Comparison of ENCODE assay signal across 12 mouse cellular contexts in the genomic region with DNA sequence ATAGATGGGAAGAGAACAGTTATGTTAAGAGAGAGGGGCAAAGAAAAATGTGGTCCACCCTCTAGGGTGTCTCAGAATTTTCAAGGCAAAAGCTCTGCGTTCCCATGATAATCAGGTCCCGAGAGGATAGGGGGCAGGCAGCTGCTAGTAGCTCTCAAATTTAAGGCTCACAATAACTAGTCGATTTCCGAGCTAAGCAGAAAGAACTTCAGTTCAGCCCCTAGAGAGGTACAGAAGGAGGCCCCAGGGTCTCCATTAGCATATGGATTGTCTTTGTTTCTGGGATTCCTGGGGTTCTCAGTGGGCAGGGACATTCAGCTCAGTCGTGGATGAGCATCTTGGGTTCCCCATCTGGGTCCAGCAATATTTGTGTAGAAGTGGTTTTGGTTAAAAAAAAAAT.
"Had no signal": no experiment of that assay in that cellular context is flagged by ENCODE, and none has a peak within 500 bp of the region (broad histone marks: within the 10 kb centered on the region; RNA-seq: fewer than 3 reads in every experiment).

No protein-coding gene starts in this region.

- H3K4me3 ChIP-seq: left cerebral cortex, adult 2 months; limb, embryonic 10.5 days; liver, embryonic 15.5 days; stomach, embryonic 15.5 days had no signal

- H3K36me3 ChIP-seq: limb, embryonic 10.5 days; liver, embryonic 15.5 days; stomach, embryonic 15.5 days had no signal

- H3K27ac ChIP-seq: left cerebral cortex, adult 2 months; limb, embryonic 10.5 days; liver, embryonic 15.5 days; stomach, embryonic 15.5 days had no signal

- DNase-seq: kidney, postnatal 25 days; lung, adult 2 months; lung, postnatal 36 days; right cerebral cortex, postnatal 14 days; thymus, adult 2 months; thymus, postnatal 25 days had no signal

- H3K9me3 ChIP-seq: limb, embryonic 10.5 days; liver, embryonic 15.5 days; stomach, embryonic 15.5 days had no signal

- H3K4me1 ChIP-seq: liver, embryonic 15.5 days had no signal

- ATAC-seq: lung, postnatal 0 days had no signal

- H3K4me2 ChIP-seq: liver, embryonic 11.5 days; liver, embryonic 15.5 days; stomach, embryonic 15.5 days had no signal

- H3K27me3 ChIP-seq: liver, embryonic 15.5 days; stomach, embryonic 15.5 days had no signal

- H3K9ac ChIP-seq: liver, embryonic 15.5 days; stomach, embryonic 15.5 days had no signal
